Mouse (Mus musculus): ENCODE results near the gene Stk33.

DNA sequence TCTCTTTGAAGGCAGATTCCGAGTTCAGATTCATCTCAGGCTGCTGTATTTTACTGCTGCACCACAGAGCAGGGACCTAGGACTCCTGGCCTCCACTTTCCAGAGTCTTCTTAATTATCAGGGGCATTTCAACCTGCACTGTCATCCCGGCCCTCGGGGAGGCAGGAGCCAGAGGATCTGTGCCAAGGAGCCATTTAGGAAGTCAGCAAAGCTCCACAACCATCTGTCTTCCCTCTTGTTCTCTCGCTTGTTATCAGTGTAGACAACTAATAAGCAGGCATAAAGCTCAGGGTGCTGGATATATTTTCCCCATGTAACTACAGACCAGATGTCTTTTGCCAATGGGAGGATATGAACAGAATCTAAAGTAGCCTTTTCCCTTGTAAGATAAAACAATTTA lies 112.1 kb downstream of the Stk33 start:
- TF ChIP-seq CHD2 (IDR thresholded peaks at IDR 0.05; ENCODE audit: low read depth, low read length) (no peak), ZNF384 (IDR thresholded peaks at IDR 0.05; ENCODE audit: low read depth, low read length) (no peak), HCFC1 (IDR thresholded peaks at IDR 0.05; ENCODE audit: borderline replicate concordance, insufficient read depth, low read length) (no peak), MAFK (IDR thresholded peaks at IDR 0.05; ENCODE audit: insufficient read depth, low read depth, low read length) (no peak), ZC3H11A (IDR thresholded peaks at IDR 0.05; ENCODE audit: borderline replicate concordance, low read depth, low read length) (no peak)
